Mouse (Mus musculus): ENCODE measurements around the gene Gm11042.

DNA sequence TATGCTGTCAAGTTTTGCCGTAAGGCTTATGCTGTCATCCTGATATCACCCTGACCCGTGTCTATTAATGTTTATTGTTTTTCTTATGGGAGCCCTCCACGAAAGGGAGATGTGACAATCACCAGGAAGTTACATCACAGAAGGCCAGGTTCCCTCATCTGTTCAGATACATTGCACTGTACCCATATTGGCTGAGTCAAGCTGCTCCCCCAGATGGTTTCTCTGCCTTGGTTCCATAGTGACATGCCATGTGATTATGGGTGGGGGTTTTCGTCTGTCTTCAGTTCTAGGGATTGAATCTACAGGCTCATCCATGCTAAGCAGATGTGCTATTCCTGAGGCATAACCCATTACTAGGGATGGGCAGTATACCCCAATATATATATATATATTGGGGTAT is 34.8 kb downstream of the Gm11042 start:
- TF ChIP-seq POLR2A (IDR thresholded peaks at IDR 0.05; ENCODE audit: borderline replicate concordance, extremely low read depth, insufficient read depth, insufficient read length, poor library complexity, severe bottlenecking) (no peak), CTCF (IDR thresholded peaks at IDR 0.05; ENCODE audit: borderline replicate concordance, extremely low read depth, insufficient read depth, insufficient read length) (no peak)
